Mouse (Mus musculus): ENCODE measurements around the gene Prss53. TPM values are rescaled to one million over a fixed set of nuclear protein-coding genes. Genes with fewer than 3 reads are reported as not detected.

Gene Prss53
- polyA plus RNA-seq (2012; rRNA removed) (0.38 and 0.48 TPM in 2 replicates), polyA plus RNA-seq (2014; fragmentation: Nextera tagmentation; extraction: Ambion mirVana) (0.05 and 0.29 TPM in 2 replicates)

- 56% methylated on average over 4 of the region's 4 CpGs for WGBS (ENCODE audit: insufficient replicate concordance)
- no peak for TF ChIP-seq CTCF (IDR thresholded peaks at IDR 0.05; ENCODE audit: low read depth)
- no peak for TF ChIP-seq EP300 (IDR thresholded peaks at IDR 0.05; ENCODE audit: low read depth)
Measured at GRCm38 (mm10) chr7:127890798-127891197, at the start of gene Prss53. Gene Prss53 (minus strand): TSS chr7:127890970.

GRCm38 (mm10) chr7:127936216-127936884, 45.6 kb upstream of the Prss53 start:
- Histone ChIP-seq H3K9ac (replicated peaks) (peak overlapping the region; percentile 77), H3K9me3 (ENCODE audit: control insufficient read depth, low read length) (no peaks in the 10 kb centered on the region), H3K27ac (no peak overlapping the region), H3K4me3 (ENCODE audit: insufficient read depth in 1 of 2, low read depth in 2 of 2, low read length in 2 of 2) (peak overlapping the region; percentile 64 to 81), H3K4me1 (replicated peaks; ENCODE audit: control insufficient read depth in 2 of 2, insufficient read depth in 2 of 2, low read length in 1 of 2) (peaks cover 3 to 9% of the 10 kb centered on the region in 2 experiments; a peak in 3 of 4 replicates), H3K4me2 (ENCODE audit: low read depth) (peak overlapping the region; percentile 99), H3K36me3 (replicated peaks; ENCODE audit: control insufficient read depth, insufficient read depth, low read depth) (no peaks in the 10 kb centered on the region), H3K27me3 (ENCODE audit: control insufficient read depth, insufficient read depth, low read length) (no peaks in the 10 kb centered on the region)
- TF ChIP-seq EP300 (IDR thresholded peaks at IDR 0.05; ENCODE audit: low read depth) (no peak), CTCF (IDR thresholded peaks at IDR 0.05; ENCODE audit: low read depth) (no peak)
- DNase-seq (ENCODE audit: low read depth in 3 of 3, low spot score in 3 of 3) (no peak), ATAC-seq (ENCODE audit: insufficient read depth) (no peak)
- 56% methylated on average over 18 of the region's 18 CpGs for WGBS (ENCODE audit: insufficient replicate concordance)

More at GRCm38 (mm10) chr7:127890798-127891197, at the start of gene Prss53:
- H3K4me3 ChIP-seq (ENCODE audit: insufficient read depth in 1 of 2, low read depth in 2 of 2, low read length in 2 of 2) = no peak within 1 kb of the TSS
- ATAC-seq (ENCODE audit: insufficient read depth) (no peak), DNase-seq (ENCODE audit: low read depth in 3 of 3, low spot score in 3 of 3) (no peak)
- no peak within 1 kb of the TSS for H3K4me2 ChIP-seq (ENCODE audit: low read depth)
- H3K9ac ChIP-seq (replicated peaks) = no peak within 1 kb of the TSS
- no peaks in the 10 kb centered on the region for H3K27me3 ChIP-seq (ENCODE audit: control insufficient read depth, insufficient read depth, low read length)
- no peak within 1 kb of the TSS for H3K27ac ChIP-seq
- peaks cover 9 to 10% of the 10 kb centered on the region in 2 experiments for H3K4me1 ChIP-seq (replicated peaks; ENCODE audit: control insufficient read depth in 2 of 2, insufficient read depth in 2 of 2, low read length in 1 of 2)
- H3K36me3 ChIP-seq (replicated peaks; ENCODE audit: control insufficient read depth, insufficient read depth, low read depth) = peaks cover 8% of the 10 kb centered on the region
- no peaks in the 10 kb centered on the region for H3K9me3 ChIP-seq (ENCODE audit: control insufficient read depth, low read length)

DNA sequence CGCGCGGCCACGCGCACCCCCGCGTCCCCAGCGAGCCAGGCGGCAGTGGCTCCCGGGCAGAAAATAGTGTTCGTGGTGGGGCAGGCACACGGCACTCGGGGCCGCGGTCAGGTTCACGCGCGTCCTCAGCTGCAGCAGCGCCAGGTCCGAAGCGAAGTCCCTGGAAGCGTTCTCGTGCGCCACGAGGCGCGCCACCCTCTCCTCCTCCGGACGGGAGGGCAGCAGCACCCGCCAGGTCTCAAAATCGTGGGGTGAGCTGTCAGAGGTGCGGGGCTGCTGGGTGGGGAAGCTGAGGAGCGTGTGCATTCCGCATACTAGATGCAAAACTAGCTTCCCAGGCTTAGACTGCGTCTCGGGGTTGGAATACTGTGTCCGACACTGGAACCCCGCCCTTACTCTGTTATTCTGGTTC, 45.0 kb upstream of the Prss53 start:
- peak overlapping the region; percentile 77 for H3K9ac ChIP-seq (replicated peaks)
- TF ChIP-seq CTCF (IDR thresholded peaks at IDR 0.05; ENCODE audit: low read depth) = no peak
- no peak for TF ChIP-seq EP300 (IDR thresholded peaks at IDR 0.05; ENCODE audit: low read depth)
- peaks cover 3 to 9% of the 10 kb centered on the region in 2 experiments; a peak in 3 of 4 replicates for H3K4me1 ChIP-seq (replicated peaks; ENCODE audit: control insufficient read depth in 2 of 2, insufficient read depth in 2 of 2, low read length in 1 of 2)
- DNase-seq (ENCODE audit: low read depth in 3 of 3, low spot score in 3 of 3) (no peak), ATAC-seq (ENCODE audit: insufficient read depth) (peak; percentile 40)
- no peaks in the 10 kb centered on the region for H3K27me3 ChIP-seq (ENCODE audit: control insufficient read depth, insufficient read depth, low read length)
- H3K36me3 ChIP-seq (replicated peaks; ENCODE audit: control insufficient read depth, insufficient read depth, low read depth) = no peaks in the 10 kb centered on the region
- WGBS (ENCODE audit: insufficient replicate concordance) = under 1% methylated on average over 38 of the region's 38 CpGs
- no peak overlapping the region for H3K27ac ChIP-seq
- H3K4me3 ChIP-seq (ENCODE audit: insufficient read depth in 1 of 2, low read depth in 2 of 2, low read length in 2 of 2) = peak overlapping the region; percentile 64 to 81
- peak overlapping the region; percentile 99 for H3K4me2 ChIP-seq (ENCODE audit: low read depth)
- no peaks in the 10 kb centered on the region for H3K9me3 ChIP-seq (ENCODE audit: control insufficient read depth, low read length)

DNA sequence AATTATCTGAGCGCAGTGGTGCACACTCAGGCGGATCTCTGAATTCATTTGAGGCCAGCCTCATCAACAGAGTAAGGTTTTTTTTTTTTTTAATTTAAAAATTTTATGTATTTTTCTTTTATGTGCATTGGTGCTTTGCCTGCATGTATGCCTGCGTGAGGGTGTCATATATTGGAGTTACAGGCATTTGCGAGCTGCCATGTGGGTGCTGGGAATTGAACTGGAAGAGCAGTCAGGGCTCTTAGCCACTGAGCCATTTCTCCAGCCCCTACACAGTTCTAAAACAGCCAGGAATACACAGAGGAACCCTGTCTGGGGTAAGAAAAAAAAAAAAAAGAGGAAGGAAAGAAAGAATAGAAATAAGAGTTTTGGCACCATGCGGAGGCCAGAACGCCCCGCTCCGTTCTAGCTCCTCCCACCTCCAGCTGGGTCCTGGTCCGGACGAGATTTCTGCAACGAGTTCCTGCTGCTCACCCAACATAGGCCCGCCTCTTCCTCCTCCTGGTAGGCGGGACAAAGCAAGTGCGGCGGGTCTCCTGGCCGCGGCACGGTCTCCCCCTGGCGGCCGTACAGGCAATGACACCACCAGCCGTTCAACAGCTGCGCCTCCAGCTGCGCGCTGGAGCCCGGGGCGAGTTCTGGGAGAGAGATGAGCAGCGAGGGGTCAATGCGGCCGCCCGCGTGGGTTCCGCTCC, 44.4 kb upstream of the Prss53 start:
- Histone ChIP-seq H3K9me3 (ENCODE audit: control insufficient read depth, low read length) (no peaks in the 10 kb centered on the region), H3K4me3 (ENCODE audit: insufficient read depth in 1 of 2, low read depth in 2 of 2, low read length in 2 of 2) (peak overlapping the region; percentile 64 to 81), H3K4me2 (ENCODE audit: low read depth) (peak overlapping the region; percentile 99), H3K9ac (replicated peaks) (peak overlapping the region; percentile 77), H3K4me1 (replicated peaks; ENCODE audit: control insufficient read depth in 2 of 2, insufficient read depth in 2 of 2, low read length in 1 of 2) (peaks cover 3 to 9% of the 10 kb centered on the region in 2 experiments; a peak in 3 of 4 replicates), H3K36me3 (replicated peaks; ENCODE audit: control insufficient read depth, insufficient read depth, low read depth) (no peaks in the 10 kb centered on the region), H3K27me3 (ENCODE audit: control insufficient read depth, insufficient read depth, low read length) (no peaks in the 10 kb centered on the region), H3K27ac (no peak overlapping the region)
- ATAC-seq (ENCODE audit: insufficient read depth) (peak; percentile 91), DNase-seq (ENCODE audit: low read depth in 3 of 3, low spot score in 3 of 3) (peak; percentile 90)
- TF ChIP-seq EP300 (IDR thresholded peaks at IDR 0.05; ENCODE audit: low read depth) (no peak), CTCF (IDR thresholded peaks at IDR 0.05; ENCODE audit: low read depth) (peak; percentile 99)
- WGBS (ENCODE audit: insufficient replicate concordance) = 6% methylated on average over 32 of the region's 32 CpGs

DNA sequence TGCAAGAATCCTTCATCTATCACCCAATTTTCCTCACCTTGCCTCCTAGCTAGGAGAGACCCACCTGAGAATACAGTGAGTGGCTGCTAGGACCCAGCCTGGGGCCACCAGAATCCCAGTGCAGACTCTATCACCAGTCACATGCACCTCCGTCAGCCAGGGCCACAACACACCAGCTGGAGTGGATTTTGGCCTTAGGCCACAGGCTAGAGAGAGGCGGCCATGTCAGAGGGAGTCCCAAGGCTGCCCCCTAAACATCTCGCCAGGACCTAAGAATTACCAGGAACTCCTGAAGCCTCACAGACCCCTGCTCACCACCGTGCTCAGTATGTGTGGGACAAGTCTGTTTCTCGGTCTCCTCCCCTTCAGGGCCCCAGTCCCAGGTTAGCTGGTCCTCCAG, 43.3 kb upstream of the Prss53 start:
- 72% methylated on average over 5 of the region's 5 CpGs for WGBS (ENCODE audit: insufficient replicate concordance)
- TF ChIP-seq EP300 (IDR thresholded peaks at IDR 0.05; ENCODE audit: low read depth) (no peak), CTCF (IDR thresholded peaks at IDR 0.05; ENCODE audit: low read depth) (no peak)
- H3K9ac ChIP-seq (replicated peaks) = no peak overlapping the region

More for the DNA sequence above, 43.3 kb upstream of the Prss53 start:
- no peak for DNase-seq (ENCODE audit: low read depth in 3 of 3, low spot score in 3 of 3)
- no peaks in the 10 kb centered on the region for H3K36me3 ChIP-seq (replicated peaks; ENCODE audit: control insufficient read depth, insufficient read depth, low read depth)
- H3K4me1 ChIP-seq (replicated peaks; ENCODE audit: control insufficient read depth in 2 of 2, insufficient read depth in 2 of 2, low read length in 1 of 2) = peaks cover 6 to 16% of the 10 kb centered on the region in 2 experiments; a peak in 3 of 4 replicates
- H3K27me3 ChIP-seq (ENCODE audit: control insufficient read depth, insufficient read depth, low read length) = no peaks in the 10 kb centered on the region
- no peak for ATAC-seq (ENCODE audit: insufficient read depth)
- H3K4me2 ChIP-seq (ENCODE audit: low read depth) = no peak overlapping the region
- no peaks in the 10 kb centered on the region for H3K9me3 ChIP-seq (ENCODE audit: control insufficient read depth, low read length)
- H3K27ac ChIP-seq = no peak overlapping the region
- no peak overlapping the region for H3K4me3 ChIP-seq (ENCODE audit: insufficient read depth in 1 of 2, low read depth in 2 of 2, low read length in 2 of 2)

All from liver, embryonic 14.5 days (tissue).